ENCODE assay signal across 8 mouse cellular contexts in the genomic region with DNA sequence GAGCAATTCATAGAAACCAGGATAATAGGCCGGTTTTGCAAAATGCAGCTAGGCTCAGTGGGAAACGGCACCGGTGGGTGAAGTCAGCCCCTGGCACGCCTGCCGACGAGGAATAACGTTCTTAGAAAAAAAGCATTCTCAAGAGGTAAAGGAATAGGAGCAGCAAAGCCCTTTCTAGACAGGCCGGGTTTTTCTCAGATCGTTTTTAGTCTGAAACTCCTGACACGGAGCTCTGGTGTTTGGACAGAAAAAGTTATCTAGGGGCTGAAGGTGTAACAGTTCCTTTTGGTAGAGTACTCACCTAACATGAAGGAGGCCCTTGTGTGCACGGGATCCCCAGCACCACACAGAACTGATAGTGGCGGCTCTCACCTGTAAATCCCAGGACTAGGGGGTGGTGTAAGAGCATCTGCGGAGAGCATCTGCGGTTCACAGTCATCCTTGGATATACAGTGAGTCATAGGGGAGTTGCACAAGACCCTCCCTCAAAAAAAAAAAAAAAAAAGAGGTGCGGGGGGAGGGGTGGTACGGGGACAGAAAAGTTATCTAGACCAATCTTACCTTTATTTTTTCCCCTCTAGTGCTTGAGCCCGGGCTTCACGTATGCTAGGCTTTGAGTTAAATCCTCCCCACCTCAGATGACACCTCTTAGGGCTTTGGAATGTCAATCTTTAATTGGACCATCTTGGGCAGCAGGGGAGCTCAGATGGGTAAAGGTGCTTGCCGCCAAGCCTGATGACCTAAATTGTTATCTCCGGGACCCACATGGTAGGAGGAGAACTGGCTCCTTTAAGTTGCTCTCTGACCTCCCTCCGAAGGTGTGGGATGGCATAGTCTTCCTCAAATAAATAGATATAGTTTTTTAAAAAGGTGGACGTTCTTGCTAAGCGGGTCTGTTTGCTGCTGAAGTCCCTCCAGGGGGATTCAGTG. TPM values are rescaled to one million over a fixed set of nuclear protein-coding genes. Genes with fewer than 3 reads are reported as not detected.
DNase-seq lines count a peak whose midpoint lies in the region; ATAC-seq and TF ChIP-seq lines count a peak whose summit lies in the region.

No protein-coding gene starts in this region.

- peak overlapping the region; percentile 83 for H3K4me3 ChIP-seq in kidney, adult 2 months (ENCODE audit: insufficient read depth, low read depth, low read length)
- H3K4me3 ChIP-seq in hindbrain, embryonic 10.5 days = peak overlapping the region; percentile 79
- H3K4me3 ChIP-seq in megakaryocyte, embryonic 14.5 days (replicated peaks) = peak overlapping the region; percentile 97

- no peak for ATAC-seq in cerebellum, adult (ENCODE audit: insufficient number of reproducible peaks, low FRiP score, low TSS enrichment)

- H3K27ac ChIP-seq in kidney, adult 2 months (ENCODE audit: insufficient read depth, low read depth, low read length) = no peak overlapping the region
- peak overlapping the region; percentile 89; the same call in 1 of the 2 replicates for H3K27ac ChIP-seq in hindbrain, embryonic 10.5 days

- H3K36me3 ChIP-seq in kidney, adult 2 months (ENCODE audit: control insufficient read depth, insufficient read depth, low read length) = no peaks in the 10 kb centered on the region
- peaks cover 37% of the 10 kb centered on the region for H3K36me3 ChIP-seq in hindbrain, embryonic 10.5 days
- peaks cover 41% of the 10 kb centered on the region for H3K36me3 ChIP-seq in megakaryocyte, embryonic 14.5 days (replicated peaks; ENCODE audit: low read length)

- 46% methylated on average over 23 of the region's 23 CpGs for WGBS in kidney, adult 2 months
- 38% methylated on average over 23 of the region's 23 CpGs for WGBS in hindbrain, embryonic 10.5 days

- TF ChIP-seq POLR2A in kidney, adult 2 months (IDR thresholded peaks at IDR 0.05; ENCODE audit: low read depth, low read length) = no peak

- H3K9me3 ChIP-seq in hindbrain, embryonic 10.5 days = no peaks in the 10 kb centered on the region
- H3K9me3 ChIP-seq in megakaryocyte, embryonic 14.5 days = no peaks in the 10 kb centered on the region

- peaks cover 3% of the 10 kb centered on the region; the same call in 1 of the 2 replicates for H3K4me1 ChIP-seq in kidney, adult 2 months (ENCODE audit: control insufficient read depth, insufficient read depth, low read length)
- peaks cover 20% of the 10 kb centered on the region for H3K4me1 ChIP-seq in hindbrain, embryonic 10.5 days (replicated peaks)
- H3K4me1 ChIP-seq in megakaryocyte, embryonic 14.5 days = peaks cover 48% of the 10 kb centered on the region

- no peak for DNase-seq in kidney, adult 2 months
- DNase-seq in kidney, adult 18-20 months = no peak
- DNase-seq in ZHBTc4 (ENCODE audit: low read depth, low spot score) = peak; percentile 10
- no peak for DNase-seq in hindbrain, embryonic 10.5 days (ENCODE audit: low spot score)
- no peak for DNase-seq in adrenal gland, adult 2 months
- DNase-seq in layer of hippocampus, adult 18-20 months (ENCODE audit: low spot score in 2 of 2) = no peak

- H3K27me3 ChIP-seq in kidney, adult 2 months (replicated peaks; ENCODE audit: control insufficient read depth, insufficient read depth, low read length) = no peaks in the 10 kb centered on the region
- 0 out of 2 replicates have a peak, but pooled peaks cover 6% of the 10 kb centered on the region for H3K27me3 ChIP-seq in hindbrain, embryonic 10.5 days (ENCODE audit: insufficient read depth, poor library complexity, severe bottlenecking)
- no peaks in the 10 kb centered on the region for H3K27me3 ChIP-seq in megakaryocyte, embryonic 14.5 days (replicated peaks)

- no peak for TF ChIP-seq CTCF in kidney, adult 2 months (conservative IDR thresholded peaks at IDR 0.05; ENCODE audit: insufficient read depth, insufficient read length, low read depth, low read length)

RNA-seq across cellular contexts. Expression of a gene that starts 1.0 kb away (rescaled TPM):
- 11.7 TPM in 2 replicates for polyA plus RNA-seq in kidney, adult 2 months (2012; rRNA removed)
- 15.6 and 16.7 TPM in 2 replicates for polyA plus RNA-seq in hindbrain, embryonic 10.5 days (2016; fragmentation: Nextera tagmentation; extraction: Ambion mirVana)
- 5.3 and 8.6 TPM in 2 replicates for polyA plus RNA-seq in megakaryocyte, embryonic 14.5 days (2012; ENCODE audit: insufficient read depth, low replicate concordance)
- total RNA-seq in adrenal gland, adult 2 months (2021) = 10 to 100 TPM; 19.0 to 19.4 TPM
- 29.3 and 33.0 TPM in 2 replicates for polyA plus RNA-seq in adrenal gland, adult 2 months (2012; rRNA removed)
- total RNA-seq in layer of hippocampus, adult 18-20 months (2021) = 10 to 100 TPM; 29.1 TPM
